Mouse (Mus musculus): Measurements from ENCODE around the gene Trpc6. TPM values are rescaled to one million over a fixed set of nuclear protein-coding genes. Genes with fewer than 3 reads are reported as not detected.

Trpc6 gene
- total RNA-seq (2021): 1 to 10 TPM; 7.9 to 8.2 TPM
- long read RNA-seq, experiment 1, partial matches to known transcripts: 1 of 10 reads
- long read RNA-seq, experiment 1, other reads (novel, unspliced or antisense): 3 of 10 reads
- long read RNA-seq, experiment 2, partial matches to known transcripts: 0 of 7 reads
- long read RNA-seq, experiment 2, other reads (novel, unspliced or antisense): 3 of 7 reads

- DNase-seq (ENCODE audit: low spot score in 2 of 2): peak; percentile 7 to 12
- intact Hi-C loops (cut with DNase I): no loop called here
These were observed at the start of gene Trpc6 for GRCm38 (mm10) chr9:8544041-8544794. Gene Trpc6 (plus strand): TSS chr9:8544142.

GRCm38 (mm10) chr9:8520911-8521310 lies 23.0 kb upstream of the Trpc6 start:
- intact Hi-C loops (cut with DNase I): no loop called here
- no peak for DNase-seq (ENCODE audit: low spot score in 2 of 2)

GRCm38 (mm10) chr9:8533670-8534069 lies 10.3 kb upstream of the Trpc6 start:
- intact Hi-C loops (cut with DNase I): no loop called here
- DNase-seq (ENCODE audit: low spot score in 2 of 2): no peak

- no peak for DNase-seq (ENCODE audit: low spot score in 2 of 2)
- intact Hi-C loops (cut with DNase I): no loop called here
These were observed 1.3 kb downstream of the Trpc6 start for GRCm38 (mm10) chr9:8545236-8545635.

GRCm38 (mm10) chr9:8558574-8558973 lies 14.6 kb downstream of the Trpc6 start:
- no peak for DNase-seq (ENCODE audit: low spot score in 2 of 2)
- intact Hi-C loops (cut with DNase I): no loop called here

- intact Hi-C loops (cut with DNase I): no loop called here
- no peak for DNase-seq (ENCODE audit: low spot score in 2 of 2)
These were observed 48.7 kb downstream of the Trpc6 start for GRCm38 (mm10) chr9:8592618-8593017.

GRCm38 (mm10) chr9:8597089-8597488 lies 53.1 kb downstream of the Trpc6 start:
- DNase-seq (ENCODE audit: low spot score in 2 of 2): peak in 1 of 2 experiments; percentile 8
- intact Hi-C loops (cut with DNase I): no loop called here

- no peak for DNase-seq (ENCODE audit: low spot score in 2 of 2)
- intact Hi-C loops (cut with DNase I): no loop called here
These were observed 63.0 kb downstream of the Trpc6 start for GRCm38 (mm10) chr9:8606816-8607491.

GRCm38 (mm10) chr9:8634344-8634743 lies 90.4 kb downstream of the Trpc6 start:
- peak in 1 of 2 experiments; percentile 9 for DNase-seq (ENCODE audit: low spot score in 2 of 2)
- intact Hi-C loops (cut with DNase I): no loop called here

- no peak for DNase-seq (ENCODE audit: low spot score in 2 of 2)
- intact Hi-C loops (cut with DNase I): no loop called here
These were observed 99.5 kb downstream of the Trpc6 start for GRCm38 (mm10) chr9:8643453-8643852.

- intact Hi-C loops (cut with DNase I): no loop called here
These were observed 111.4 kb downstream of the Trpc6 start for GRCm38 (mm10) chr9:8655347-8655746.

GRCm38 (mm10) chr9:8672944-8673343 lies 129.0 kb downstream of the Trpc6 start:
- no peak for DNase-seq (ENCODE audit: low spot score in 2 of 2)
- intact Hi-C loops (cut with DNase I): loop anchor here (10.0 kb wide), 1 partner anchor 1068 kb away; no protein-coding TSS in a partner anchor

More at GRCm38 (mm10) chr9:8655347-8655746, 111.4 kb downstream of the Trpc6 start:
- no peak for DNase-seq (ENCODE audit: low spot score in 2 of 2)

- intact Hi-C loops (cut with DNase I): loop anchor here (1.0 to 10.0 kb wide), 2 partner anchors 450 to 1072 kb away; no protein-coding TSS in a partner anchor
- DNase-seq (ENCODE audit: low spot score in 2 of 2): peak; percentile 36 to 46
These were observed 132.7 kb downstream of the Trpc6 start for GRCm38 (mm10) chr9:8676607-8677006.

- no peak for DNase-seq (ENCODE audit: low spot score in 2 of 2)
- intact Hi-C loops (cut with DNase I): no loop called here
These were observed 149.2 kb downstream of the Trpc6 start for GRCm38 (mm10) chr9:8693177-8693576.

GRCm38 (mm10) chr9:8700669-8701068 lies 156.7 kb downstream of the Trpc6 start:
- peak; percentile 85 to 91 for DNase-seq (ENCODE audit: low spot score in 2 of 2)
- intact Hi-C loops (cut with DNase I): loop anchor here (2.0 to 10.0 kb wide), 3 partner anchors 204 to 674 kb away; no protein-coding TSS in a partner anchor

- no peak for DNase-seq (ENCODE audit: low spot score in 2 of 2)
- intact Hi-C loops (cut with DNase I): loop anchor here (10.0 kb wide), 1 partner anchor 201 kb away; no protein-coding TSS in a partner anchor
These were observed 159.6 kb downstream of the Trpc6 start for GRCm38 (mm10) chr9:8703516-8703915.

- DNase-seq (ENCODE audit: low spot score in 2 of 2): no peak
- intact Hi-C loops (cut with DNase I): loop anchor here (10.0 kb wide), 1 partner anchor 201 kb away; no protein-coding TSS in a partner anchor
These were observed 160.0 kb downstream of the Trpc6 start for GRCm38 (mm10) chr9:8703956-8704355.

GRCm38 (mm10) chr9:8710052-8710739 lies 166.3 kb downstream of the Trpc6 start:
- intact Hi-C loops (cut with DNase I): no loop called here
- no peak for DNase-seq (ENCODE audit: low spot score in 2 of 2)

GRCm38 (mm10) chr9:8719017-8719416 lies 175.1 kb downstream of the Trpc6 start:
- DNase-seq (ENCODE audit: low spot score in 2 of 2): no peak
- intact Hi-C loops (cut with DNase I): no loop called here

GRCm38 (mm10) chr9:8729056-8729455 lies 185.1 kb downstream of the Trpc6 start:
- no peak for DNase-seq (ENCODE audit: low spot score in 2 of 2)
- intact Hi-C loops (cut with DNase I): no loop called here

Data from left cerebral cortex, postnatal 14 days (tissue).